Comparison of ENCODE assay signal across 8 mouse cellular contexts in genomic region chr9:34488700-34489315, GRCm38 (mm10). TPM values are rescaled to one million over a fixed set of nuclear protein-coding genes. Genes with fewer than 3 reads are reported as not detected.
DNase-seq lines count a peak whose midpoint lies in the region; ATAC-seq and TF ChIP-seq lines count a peak whose summit lies in the region.

No protein-coding gene starts in this region.

- peak; percentile 89 for DNase-seq in Muller cell, postnatal 12 days (ENCODE audit: inconsistent ontology term)
- peak; percentile 86 for DNase-seq in cerebellum, adult 9-11 months
- peak; percentile 65 to 74 for DNase-seq in frontal cortex, postnatal 10 days (ENCODE audit: low spot score in 2 of 2)
- peak; percentile 83 for DNase-seq in hindbrain, embryonic 10.5 days (ENCODE audit: low spot score)
- peak; percentile 81 for DNase-seq in layer of hippocampus, adult 9-11 months
- peak; percentile 79 for DNase-seq in lung, embryonic 14.5 days
- peak; percentile 86 for DNase-seq in retina, postnatal 1 day

- H3K36me3 ChIP-seq in hindbrain, embryonic 10.5 days: no peaks in the 10 kb centered on the region
- H3K36me3 ChIP-seq in lung, embryonic 14.5 days (ENCODE audit: insufficient read depth): no peaks in the 10 kb centered on the region

- no peaks in the 10 kb centered on the region for H3K9me3 ChIP-seq in hindbrain, embryonic 10.5 days
- H3K9me3 ChIP-seq in lung, embryonic 14.5 days (ENCODE audit: low read depth, low read length): no peaks in the 10 kb centered on the region

- no peak for TF ChIP-seq CTCF in lung, embryonic 14.5 days (IDR thresholded peaks at IDR 0.05; ENCODE audit: low read depth)

- peak overlapping the region; percentile 63 for H3K4me3 ChIP-seq in hindbrain, embryonic 10.5 days
- peak overlapping the region; percentile 55 for H3K4me3 ChIP-seq in lung, embryonic 14.5 days (ENCODE audit: low read depth, low read length)

- H3K9ac ChIP-seq in lung, embryonic 14.5 days: peak overlapping the region; percentile 44

- peak; percentile 68 for ATAC-seq in lung, embryonic 14.5 days (ENCODE audit: insufficient read depth)
- ATAC-seq in inflammation-experienced regulatory T-cells, adult 6 months: no peak

- H3K4me2 ChIP-seq in lung, embryonic 14.5 days: peak overlapping the region; percentile 93

- under 1% methylated on average over 53 of the region's 53 CpGs for WGBS in hindbrain, embryonic 10.5 days
- under 1% methylated on average over 52 of the region's 53 CpGs for WGBS in lung, embryonic 14.5 days

- peaks cover 37% of the 10 kb centered on the region for H3K4me1 ChIP-seq in hindbrain, embryonic 10.5 days (replicated peaks)
- H3K4me1 ChIP-seq in lung, embryonic 14.5 days (ENCODE audit: insufficient read depth): no peaks in the 10 kb centered on the region; the same call in 1 of the 2 replicates

- peaks cover 83% of the 10 kb centered on the region for H3K27me3 ChIP-seq in hindbrain, embryonic 10.5 days (ENCODE audit: insufficient read depth, poor library complexity, severe bottlenecking)
- peaks cover 58% of the 10 kb centered on the region for H3K27me3 ChIP-seq in lung, embryonic 14.5 days (ENCODE audit: insufficient read depth, low read length)

- H3K27ac ChIP-seq in hindbrain, embryonic 10.5 days: peak overlapping the region; percentile 77
- H3K27ac ChIP-seq in lung, embryonic 14.5 days (ENCODE audit: low read depth): no peak overlapping the region

RNA-seq across cellular contexts. Expression of gene Kirrel3, which starts 3.1 kb away (rescaled TPM):
- polyA plus RNA-seq in hindbrain, embryonic 10.5 days (2016; fragmentation: Nextera tagmentation; extraction: Ambion mirVana): 6.6 and 9.8 TPM in 2 replicates
- 1.4 and 1.8 TPM in 2 replicates for polyA plus RNA-seq in lung, embryonic 14.5 days (2014; fragmentation: Nextera tagmentation; extraction: Ambion mirVana)
- under 1 TPM; 0.15 to 0.65 (median 0.54) TPM for polyA plus RNA-seq in inflammation-experienced regulatory T-cells, adult 6 months (2017; shearing (Covaris generic))
